Mouse (Mus musculus) thymus, postnatal 4 days (tissue): Measurements from ENCODE around the gene Coq10a.
A peak's percentile ranks its signal among the peaks of the same experiment; 100 is the strongest.

Experiments
- DNase-seq: peaks from one replicate; pipeline ENCODE4 v3.0.0; 2021

Gene Coq10a

GRCm38 (mm10) chr10:128382482-128382881 lies 13.7 kb upstream of the Coq10a start:
- DNase-seq: no peak

DNA sequence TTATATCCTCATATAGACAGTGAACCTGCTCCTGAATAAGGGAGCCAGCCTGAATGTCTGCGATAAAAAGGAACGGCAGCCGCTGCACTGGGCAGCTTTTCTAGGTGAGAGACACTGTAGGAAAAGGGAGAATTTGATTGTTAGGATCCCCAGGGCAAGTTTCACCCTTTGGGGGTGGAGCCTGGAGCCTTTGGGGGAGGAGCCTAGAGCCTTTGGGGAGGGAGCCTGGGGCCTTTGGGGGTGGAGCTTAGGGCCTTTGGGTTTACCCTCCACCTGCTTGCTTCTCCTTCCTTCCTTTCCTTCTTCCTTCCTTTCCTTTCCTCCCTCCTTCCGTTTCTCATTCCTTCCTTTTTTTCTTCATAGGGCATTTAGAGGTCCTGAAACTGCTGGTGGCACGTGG lies 11.8 kb upstream of the Coq10a start:
- peak; percentile 57 for DNase-seq

DNA sequence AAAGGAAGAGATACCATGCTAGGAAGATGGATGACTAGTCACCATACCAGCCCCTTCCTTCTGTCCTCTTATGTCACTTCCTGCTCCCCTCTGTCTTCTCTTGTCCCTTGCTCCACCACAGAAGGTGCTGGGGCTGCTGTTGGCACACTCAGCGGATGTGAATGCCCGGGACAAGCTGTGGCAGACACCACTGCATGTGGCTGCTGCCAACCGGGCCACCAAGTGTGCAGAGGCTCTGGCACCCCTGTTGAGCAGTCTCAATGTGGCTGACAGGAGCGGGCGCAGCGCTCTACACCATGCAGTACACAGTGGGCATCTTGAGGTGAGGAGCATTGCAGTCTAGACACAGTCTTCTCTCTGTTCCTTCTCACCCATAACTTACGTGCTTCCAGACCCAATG lies 10.5 kb upstream of the Coq10a start:
- no peak for DNase-seq

DNA sequence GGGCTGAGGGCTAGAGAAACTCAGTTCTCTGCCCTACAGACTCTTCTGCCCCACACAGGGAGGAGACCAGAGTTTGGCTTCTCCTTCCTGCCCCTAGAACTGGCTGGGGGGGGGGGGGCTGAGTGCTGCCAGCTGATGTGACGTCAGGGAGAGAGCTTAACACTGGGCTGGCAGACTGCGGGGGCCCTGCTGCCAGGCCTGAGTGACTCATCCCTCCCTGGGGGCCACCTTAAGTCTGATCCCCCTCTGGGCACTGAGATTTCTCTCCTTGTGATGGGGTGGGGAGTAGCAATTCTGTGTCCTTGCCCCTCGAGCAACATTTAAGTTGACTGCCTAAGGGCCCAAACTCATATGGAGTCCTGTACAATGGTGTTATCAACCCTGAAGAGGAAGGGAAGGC lies 9.7 kb upstream of the Coq10a start:
- DNase-seq: no peak

DNA sequence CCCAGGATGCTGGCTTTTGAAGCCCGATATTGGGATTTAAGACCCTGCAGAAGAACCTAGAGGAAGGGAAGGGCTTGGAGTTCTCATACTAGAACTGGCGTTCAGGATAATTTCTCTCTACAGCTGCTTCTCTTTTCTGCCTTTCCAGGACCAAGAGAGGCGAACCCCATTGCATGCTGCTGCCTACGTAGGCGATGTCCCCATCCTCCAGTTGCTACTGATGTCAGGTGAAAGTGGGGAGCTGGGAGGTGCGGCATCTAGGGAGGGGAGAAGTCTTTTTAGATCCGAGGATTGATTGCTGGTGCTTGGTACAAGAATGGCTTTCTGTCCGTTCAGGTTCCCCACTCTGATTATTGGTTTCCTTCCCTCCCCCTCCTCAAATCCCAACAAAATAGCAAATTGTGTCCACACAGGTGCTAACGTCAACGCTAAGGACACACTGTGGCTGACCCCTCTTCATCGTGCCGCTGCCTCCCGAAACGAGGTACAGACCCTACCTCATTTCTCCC lies 9.2 kb upstream of the Coq10a start:
- DNase-seq: no peak

- peak; percentile 70 for DNase-seq
These were observed 8.6 kb upstream of the Coq10a start for GRCm38 (mm10) chr10:128377222-128377939.

DNA sequence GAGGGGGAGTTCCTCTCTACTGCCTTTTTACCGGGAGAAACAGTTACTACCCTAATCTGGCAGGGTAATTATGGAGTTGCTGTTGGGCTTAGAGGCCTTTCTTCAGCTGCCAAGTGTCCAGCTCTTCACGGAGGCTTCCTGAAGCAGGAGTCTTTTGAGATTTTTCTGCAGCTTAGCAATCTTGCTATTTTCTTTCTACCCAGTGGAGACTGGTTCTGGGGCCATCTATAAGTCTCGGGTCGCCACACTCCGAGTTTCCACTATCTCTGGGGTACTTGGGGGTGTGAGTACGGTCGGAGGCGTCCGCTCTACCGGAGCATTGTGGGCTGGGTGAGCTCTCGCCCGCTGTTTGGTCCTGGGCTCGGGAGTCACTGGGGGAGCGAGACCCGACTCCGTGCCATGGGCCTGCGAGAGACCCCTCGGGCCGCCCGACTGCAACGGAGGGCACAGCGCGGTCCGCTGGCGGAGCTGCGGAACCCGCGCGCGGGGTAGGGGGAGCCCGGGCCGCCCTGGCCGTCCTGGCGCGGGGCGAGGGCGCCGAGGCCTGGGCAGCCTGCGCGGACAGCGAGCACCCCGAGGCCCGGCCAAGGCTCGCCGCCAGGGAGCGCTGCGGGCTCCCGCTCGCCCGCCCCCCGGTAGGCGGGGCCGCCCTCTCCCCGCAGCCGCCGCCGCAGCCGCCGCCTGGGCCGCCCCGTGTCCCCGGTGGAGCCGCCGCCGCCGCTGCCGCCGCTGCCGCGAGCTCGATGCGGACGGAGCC lies 7.8 kb upstream of the Coq10a start, which contains the start of gene Ankrd52:
Ankrd52 (plus strand) TSS at position 661 of the 757 bp plus-strand sequence.
- peak; percentile 94 for DNase-seq

DNA sequence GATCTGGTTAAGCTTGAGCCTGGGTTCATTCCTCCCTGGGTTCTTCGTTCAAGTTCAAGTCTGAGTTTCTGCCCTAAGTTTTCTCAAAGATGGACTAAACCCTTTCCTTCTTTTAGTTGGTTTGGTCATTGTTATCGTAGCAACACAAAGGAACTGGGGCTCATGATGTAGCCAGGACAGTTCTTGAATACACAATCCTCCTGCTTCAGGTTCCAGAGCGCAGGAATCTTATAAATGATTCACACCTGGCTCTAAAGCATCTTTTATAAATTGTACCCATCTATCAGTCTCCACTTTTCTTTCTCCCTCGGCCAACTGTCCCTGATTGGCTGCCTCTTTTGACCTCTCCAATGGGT lies 7.3 kb upstream of the Coq10a start:
- DNase-seq: no peak

GRCm38 (mm10) chr10:128374393-128374792 lies 5.6 kb upstream of the Coq10a start:
- peak; percentile 41 for DNase-seq

DNA sequence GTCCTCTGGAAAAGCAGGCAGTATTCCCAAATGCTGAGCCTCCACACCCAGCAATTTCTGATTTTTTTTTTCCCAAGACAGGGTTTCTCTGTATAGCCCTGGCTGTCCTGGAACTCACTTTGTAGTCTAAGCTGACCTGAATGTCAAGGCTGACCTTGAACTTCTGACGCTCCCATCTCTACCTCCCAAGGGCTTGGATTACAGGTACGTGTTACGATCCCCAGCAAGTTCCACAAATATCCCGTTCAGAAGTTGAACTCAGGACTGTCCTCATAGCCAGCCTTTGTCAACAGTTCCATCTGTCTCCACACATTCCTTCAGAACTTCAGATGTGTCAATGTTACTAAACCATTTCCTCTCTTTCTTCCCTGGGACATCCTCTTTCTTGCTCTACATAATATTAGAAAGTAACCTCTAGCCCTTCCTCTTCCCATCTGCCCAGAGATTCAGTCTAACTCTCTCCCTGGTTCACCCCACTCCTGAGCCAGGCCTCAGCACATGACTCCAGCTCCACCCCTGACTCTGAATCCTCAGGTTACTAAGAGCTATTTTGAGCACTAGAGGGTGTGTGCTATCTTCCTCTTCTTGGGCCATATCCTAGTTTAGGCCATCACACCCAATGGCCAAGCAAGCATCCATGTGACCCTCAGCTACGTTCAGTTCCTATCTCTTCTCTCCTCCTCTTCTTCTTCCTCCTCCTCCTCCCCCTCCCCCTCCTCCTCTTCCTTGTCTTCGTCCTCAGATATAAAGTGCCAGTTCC lies 4.4 kb upstream of the Coq10a start:
- DNase-seq: no peak

GRCm38 (mm10) chr10:128372142-128372541 lies 3.3 kb upstream of the Coq10a start:
- no peak for DNase-seq

- no peak for DNase-seq
These were observed 1.8 kb upstream of the Coq10a start for GRCm38 (mm10) chr10:128370601-128371000.

GRCm38 (mm10) chr10:128370021-128370420 lies 1.2 kb upstream of the Coq10a start:
- DNase-seq: no peak

DNA sequence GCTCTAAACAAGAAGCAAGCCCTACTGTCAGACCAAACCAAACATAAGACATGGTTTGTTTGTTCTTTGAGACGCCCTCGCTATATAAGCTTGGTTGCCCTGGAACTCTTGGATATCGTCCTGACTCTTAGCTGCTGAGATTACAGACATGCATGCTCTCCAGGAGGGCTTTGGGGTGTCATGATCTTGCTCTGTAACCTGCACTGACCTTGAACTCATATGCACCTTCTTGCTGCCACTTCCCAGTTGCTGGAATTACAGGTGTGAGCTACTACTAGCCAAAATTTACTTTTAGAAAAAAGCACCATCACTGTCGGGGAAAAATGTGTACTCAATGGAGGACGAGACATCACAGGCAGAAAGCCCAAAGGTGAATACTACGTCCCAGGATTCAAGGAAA lies 802 bp upstream of the Coq10a start:
- no peak for DNase-seq

GRCm38 (mm10) chr10:128369218-128369543 lies 384 bp upstream of the Coq10a start:
- no peak for DNase-seq

DNA sequence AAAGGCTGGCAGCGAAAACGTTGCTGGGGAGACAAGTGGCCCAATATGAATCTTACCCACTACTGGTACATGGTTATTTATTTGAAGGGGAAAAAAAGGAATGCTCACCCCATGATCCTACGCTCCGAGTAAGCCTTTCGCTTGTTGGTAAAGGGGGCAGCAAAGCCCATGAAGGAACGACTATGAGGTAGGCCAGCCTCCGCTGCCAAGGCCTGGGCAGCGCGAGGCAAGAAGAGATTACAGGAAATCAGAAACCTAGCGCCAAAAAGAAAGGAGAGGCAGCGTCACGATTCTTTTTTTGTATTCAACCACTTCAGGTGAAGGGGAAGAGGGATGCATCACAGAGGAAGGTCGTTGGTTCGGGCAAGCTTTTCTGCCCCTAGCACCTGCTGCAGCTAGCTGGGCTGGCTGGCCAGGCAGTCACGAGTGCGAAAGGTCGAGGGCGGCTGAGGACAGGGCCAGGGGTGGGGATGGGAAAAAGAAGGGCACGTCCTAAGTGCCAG lies 847 bp downstream of the Coq10a start:
- DNase-seq: no peak

DNA sequence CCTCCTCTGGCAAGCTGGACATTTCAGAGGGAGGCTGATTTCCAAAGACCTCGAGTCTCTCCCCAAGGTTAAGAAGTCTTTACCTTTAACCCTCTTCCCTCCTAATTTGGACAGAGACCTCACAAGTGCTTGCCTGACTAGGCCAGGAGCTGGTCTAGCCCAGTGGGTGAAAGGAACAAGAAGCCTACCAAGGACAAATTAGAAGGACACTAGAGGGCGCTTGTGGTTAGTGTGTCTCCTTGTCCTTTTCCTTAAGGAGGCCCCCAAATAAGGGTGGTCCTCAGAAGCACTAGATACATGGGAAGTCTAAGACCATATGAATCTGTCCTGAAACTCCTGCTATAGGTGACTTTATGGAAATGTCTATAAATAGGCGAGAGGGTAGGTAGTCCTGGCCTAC lies 6.2 kb downstream of the Coq10a start:
- no peak for DNase-seq

- no peak for DNase-seq
These were observed 7.0 kb downstream of the Coq10a start for GRCm38 (mm10) chr10:128361836-128362235.

- DNase-seq: no peak
These were observed 9.6 kb downstream of the Coq10a start for GRCm38 (mm10) chr10:128359226-128359625.

GRCm38 (mm10) chr10:128358796-128359195 lies 10.0 kb downstream of the Coq10a start:
- DNase-seq: peak; percentile 75

- DNase-seq: no peak
These were observed 21.3 kb downstream of the Coq10a start for GRCm38 (mm10) chr10:128347541-128347940.

GRCm38 (mm10) chr10:128344568-128345275 lies 24.1 kb downstream of the Coq10a start:
- peak; percentile 81 for DNase-seq

- no peak for DNase-seq
These were observed 25.4 kb downstream of the Coq10a start for GRCm38 (mm10) chr10:128343436-128343835.
